Mouse (Mus musculus) CH12F3 (cell line): ENCODE results near the gene Zcchc10.
"Not testable (repeated sequence)": the region's sequence is repeated elsewhere in the genome, so short reads cannot be mapped to it uniquely, and the experiment has no call there.

Experiments used
- in situ Hi-C: fragments of 300-500 bp; cut with MboI; formaldehyde crosslinking; loops from 2 replicates; pipeline ENCODE4 v1.14.3; 2020; ENCODE audit warnings: low sequenced_read_pairs

The Zcchc10 gene

GRCm38 (mm10) chr11:53314770-53315173 lies 9.7 kb upstream of the Zcchc10 start:
- in situ Hi-C loops = no loop called here

GRCm38 (mm10) chr11:53316996-53317395 lies 7.5 kb upstream of the Zcchc10 start:
- in situ Hi-C loops = no loop called here

GRCm38 (mm10) chr11:53318041-53318440 lies 6.4 kb upstream of the Zcchc10 start:
- in situ Hi-C loops = no loop called here

GRCm38 (mm10) chr11:53318568-53318967 lies 5.9 kb upstream of the Zcchc10 start:
- in situ Hi-C loops = not testable (repeated sequence)

- in situ Hi-C loops = not testable (repeated sequence)
Observed at GRCm38 (mm10) chr11:53319867-53320266, 4.6 kb upstream of the Zcchc10 start.

- in situ Hi-C loops = no loop called here
Observed at GRCm38 (mm10) chr11:53330325-53330724, 5.8 kb downstream of the Zcchc10 start.

- in situ Hi-C loops = no loop called here
Observed at GRCm38 (mm10) chr11:53331121-53331520, 6.6 kb downstream of the Zcchc10 start.

GRCm38 (mm10) chr11:53332076-53332680 lies 7.7 kb downstream of the Zcchc10 start:
- in situ Hi-C loops = no loop called here

- in situ Hi-C loops = no loop called here
Observed at GRCm38 (mm10) chr11:53335505-53336181, 11.2 kb downstream of the Zcchc10 start.

GRCm38 (mm10) chr11:53336182-53336571 lies 11.7 kb downstream of the Zcchc10 start:
- in situ Hi-C loops = no loop called here

GRCm38 (mm10) chr11:53336924-53337323 lies 12.4 kb downstream of the Zcchc10 start:
- in situ Hi-C loops = no loop called here

- in situ Hi-C loops = no loop called here
Observed at GRCm38 (mm10) chr11:53337684-53338083, 13.2 kb downstream of the Zcchc10 start.

- in situ Hi-C loops = not testable (repeated sequence)
Observed at GRCm38 (mm10) chr11:53341019-53341418, 16.5 kb downstream of the Zcchc10 start.

- in situ Hi-C loops = no loop called here
Observed at GRCm38 (mm10) chr11:53342711-53343110, 18.2 kb downstream of the Zcchc10 start.

GRCm38 (mm10) chr11:53345328-53345727 lies 20.8 kb downstream of the Zcchc10 start:
- in situ Hi-C loops = no loop called here

GRCm38 (mm10) chr11:53345738-53346137 lies 21.3 kb downstream of the Zcchc10 start:
- in situ Hi-C loops = no loop called here

GRCm38 (mm10) chr11:53350291-53351223 lies 26.1 kb downstream of the Zcchc10 start, which contains the start of gene Aff4:
Gene Aff4 (plus strand): TSS chr11:53350833.
- in situ Hi-C loops = no loop called here

- in situ Hi-C loops = no loop called here
Observed at GRCm38 (mm10) chr11:53351224-53351942, 26.9 kb downstream of the Zcchc10 start.

- in situ Hi-C loops = no loop called here
Observed at GRCm38 (mm10) chr11:53351943-53352590, 27.6 kb downstream of the Zcchc10 start.

GRCm38 (mm10) chr11:53358504-53359155 lies 34.2 kb downstream of the Zcchc10 start:
- in situ Hi-C loops = no loop called here
